Mouse (Mus musculus): ENCODE results near the gene Arhgef28. TPM values are rescaled to one million over a fixed set of nuclear protein-coding genes. Genes with fewer than 3 reads are reported as not detected.

The Arhgef28 gene
- polyA plus RNA-seq, 1 experiment from 2014 or later = 23.7 TPM

GRCm38 (mm10) chr13:97966077-97966476 is 240.2 kb downstream of the Arhgef28 start:
- Histone ChIP-seq H3K36me3 (peaks cover 39% of the 10 kb centered on the region), H3K4me3 (replicated peaks) (no peak overlapping the region), H3K9me3 (no peaks in the 10 kb centered on the region), H3K27me3 (no peaks in the 10 kb centered on the region), H3K4me1 (replicated peaks) (peaks cover 3% of the 10 kb centered on the region; the same call in 1 of the 2 replicates), H3K9ac (replicated peaks) (no peak overlapping the region), H3K4me2 (no peak overlapping the region), H3K27ac (no peak overlapping the region)
- ATAC-seq (ENCODE audit: insufficient number of reproducible peaks, insufficient read depth, low FRiP score, low TSS enrichment, low read depth) = no peak
- WGBS = 76% methylated on average over 5 of the region's 5 CpGs

- H3K36me3 ChIP-seq = peaks cover 43% of the 10 kb centered on the region
- no peak for ATAC-seq (ENCODE audit: insufficient number of reproducible peaks, insufficient read depth, low FRiP score, low TSS enrichment, low read depth)
Observed at GRCm38 (mm10) chr13:97964892-97965424, 241.3 kb downstream of the Arhgef28 start.

GRCm38 (mm10) chr13:97960142-97960541 is 246.1 kb downstream of the Arhgef28 start:
- H3K4me2 ChIP-seq = no peak overlapping the region

More at GRCm38 (mm10) chr13:97964892-97965424, 241.3 kb downstream of the Arhgef28 start:
- no peak overlapping the region for H3K9ac ChIP-seq (replicated peaks)
- 63% methylated on average over 9 of the region's 9 CpGs for WGBS
- H3K4me3 ChIP-seq (replicated peaks) = no peak overlapping the region
- H3K9me3 ChIP-seq = no peaks in the 10 kb centered on the region
- no peak overlapping the region for H3K27ac ChIP-seq
- H3K4me2 ChIP-seq = no peak overlapping the region
- H3K4me1 ChIP-seq (replicated peaks) = peaks cover 7% of the 10 kb centered on the region; the same call in 1 of the 2 replicates
- H3K27me3 ChIP-seq = no peaks in the 10 kb centered on the region

GRCm38 (mm10) chr13:97959394-97959888 is 246.8 kb downstream of the Arhgef28 start:
- no peak overlapping the region for H3K27ac ChIP-seq

More at GRCm38 (mm10) chr13:97960142-97960541, 246.1 kb downstream of the Arhgef28 start:
- WGBS = 81% methylated on average over 4 of the region's 4 CpGs
- Histone ChIP-seq H3K27ac (no peak overlapping the region), H3K36me3 (peaks cover 43% of the 10 kb centered on the region), H3K4me1 (replicated peaks) (peaks cover 7% of the 10 kb centered on the region; the same call in 1 of the 2 replicates), H3K9me3 (no peaks in the 10 kb centered on the region), H3K9ac (replicated peaks) (no peak overlapping the region), H3K27me3 (0 out of 2 replicates have a peak, but pooled peaks cover 4% of the 10 kb centered on the region), H3K4me3 (replicated peaks) (no peak overlapping the region)
- no peak for ATAC-seq (ENCODE audit: insufficient number of reproducible peaks, insufficient read depth, low FRiP score, low TSS enrichment, low read depth)

GRCm38 (mm10) chr13:97955759-97956158 is 250.5 kb downstream of the Arhgef28 start:
- Histone ChIP-seq H3K9me3 (no peaks in the 10 kb centered on the region), H3K9ac (replicated peaks) (no peak overlapping the region), H3K4me3 (replicated peaks) (no peak overlapping the region), H3K4me2 (no peak overlapping the region), H3K36me3 (peaks cover 40% of the 10 kb centered on the region), H3K27ac (no peak overlapping the region), H3K27me3 (0 out of 2 replicates have a peak, but pooled peaks cover 4% of the 10 kb centered on the region), H3K4me1 (replicated peaks) (peaks cover under 1% of the 10 kb centered on the region; the same call in 1 of the 2 replicates)
- WGBS = 43% methylated on average over 9 of the region's 9 CpGs
- ATAC-seq (ENCODE audit: insufficient number of reproducible peaks, insufficient read depth, low FRiP score, low TSS enrichment, low read depth) = no peak; the same call in 1 of the 2 replicates

More at GRCm38 (mm10) chr13:97959394-97959888, 246.8 kb downstream of the Arhgef28 start:
- H3K4me1 ChIP-seq (replicated peaks) = peaks cover 7% of the 10 kb centered on the region; the same call in 1 of the 2 replicates
- H3K4me2 ChIP-seq = no peak overlapping the region
- no peak overlapping the region for H3K4me3 ChIP-seq (replicated peaks)
- peaks cover 39% of the 10 kb centered on the region for H3K36me3 ChIP-seq
- WGBS = 52% methylated on average over 7 of the region's 7 CpGs
- no peak for ATAC-seq (ENCODE audit: insufficient number of reproducible peaks, insufficient read depth, low FRiP score, low TSS enrichment, low read depth)
- H3K27me3 ChIP-seq = 0 out of 2 replicates have a peak, but pooled peaks cover 4% of the 10 kb centered on the region
- no peaks in the 10 kb centered on the region for H3K9me3 ChIP-seq
- H3K9ac ChIP-seq (replicated peaks) = no peak overlapping the region

GRCm38 (mm10) chr13:97954956-97955496 is 251.2 kb downstream of the Arhgef28 start:
- no peak overlapping the region for H3K4me2 ChIP-seq
- 0 out of 2 replicates have a peak, but pooled peaks cover 4% of the 10 kb centered on the region for H3K27me3 ChIP-seq
- no peak for ATAC-seq (ENCODE audit: insufficient number of reproducible peaks, insufficient read depth, low FRiP score, low TSS enrichment, low read depth)
- peaks cover 46% of the 10 kb centered on the region for H3K36me3 ChIP-seq
- no peak overlapping the region for H3K9ac ChIP-seq (replicated peaks)
- no peaks in the 10 kb centered on the region for H3K9me3 ChIP-seq
- WGBS = 35% methylated on average over 7 of the region's 7 CpGs
- H3K4me3 ChIP-seq (replicated peaks) = no peak overlapping the region
- H3K4me1 ChIP-seq (replicated peaks) = no peaks in the 10 kb centered on the region; the same call in 1 of the 2 replicates
- H3K27ac ChIP-seq = no peak overlapping the region

GRCm38 (mm10) chr13:97954051-97954450 is 252.2 kb downstream of the Arhgef28 start:
- no peaks in the 10 kb centered on the region; the same call in 1 of the 2 replicates for H3K4me1 ChIP-seq (replicated peaks)
- no peak overlapping the region for H3K27ac ChIP-seq
- peaks cover 55% of the 10 kb centered on the region for H3K36me3 ChIP-seq
- no peak overlapping the region for H3K4me3 ChIP-seq (replicated peaks)
- no peak for ATAC-seq (ENCODE audit: insufficient number of reproducible peaks, insufficient read depth, low FRiP score, low TSS enrichment, low read depth)
- no peak overlapping the region for H3K4me2 ChIP-seq
- WGBS = 79% methylated on average over 6 of the region's 6 CpGs
- H3K27me3 ChIP-seq = 0 out of 2 replicates have a peak, but pooled peaks cover 4% of the 10 kb centered on the region
- no peak overlapping the region for H3K9ac ChIP-seq (replicated peaks)
- H3K9me3 ChIP-seq = no peaks in the 10 kb centered on the region

- Histone ChIP-seq H3K9me3 (no peaks in the 10 kb centered on the region), H3K27ac (no peak overlapping the region), H3K27me3 (0 out of 2 replicates have a peak, but pooled peaks cover 4% of the 10 kb centered on the region), H3K4me1 (replicated peaks) (no peaks in the 10 kb centered on the region; the same call in 1 of the 2 replicates), H3K4me2 (no peak overlapping the region), H3K4me3 (replicated peaks) (no peak overlapping the region), H3K9ac (replicated peaks) (no peak overlapping the region), H3K36me3 (peaks cover 58% of the 10 kb centered on the region)
- 95% methylated on average over 19 of the region's 19 CpGs for WGBS
- ATAC-seq (ENCODE audit: insufficient number of reproducible peaks, insufficient read depth, low FRiP score, low TSS enrichment, low read depth) = no peak
Observed at GRCm38 (mm10) chr13:97953526-97953925, 252.7 kb downstream of the Arhgef28 start.

- 87% methylated on average over 6 of the region's 6 CpGs for WGBS
Observed at GRCm38 (mm10) chr13:97948856-97949255, 257.4 kb downstream of the Arhgef28 start.

GRCm38 (mm10) chr13:97947598-97947997 is 258.6 kb downstream of the Arhgef28 start:
- Histone ChIP-seq H3K9ac (replicated peaks) (no peak overlapping the region), H3K4me1 (replicated peaks) (peaks cover 1% of the 10 kb centered on the region; the same call in 1 of the 2 replicates), H3K4me3 (replicated peaks) (no peak overlapping the region), H3K4me2 (no peak overlapping the region), H3K9me3 (no peaks in the 10 kb centered on the region), H3K27me3 (no peaks in the 10 kb centered on the region), H3K27ac (no peak overlapping the region), H3K36me3 (peaks cover 69% of the 10 kb centered on the region)
- 78% methylated on average over 3 of the region's 3 CpGs for WGBS
- no peak for ATAC-seq (ENCODE audit: insufficient number of reproducible peaks, insufficient read depth, low FRiP score, low TSS enrichment, low read depth)

More at GRCm38 (mm10) chr13:97948856-97949255, 257.4 kb downstream of the Arhgef28 start:
- H3K27me3 ChIP-seq = no peaks in the 10 kb centered on the region
- H3K4me1 ChIP-seq (replicated peaks) = no peaks in the 10 kb centered on the region
- H3K36me3 ChIP-seq = peaks cover 73% of the 10 kb centered on the region
- H3K4me3 ChIP-seq (replicated peaks) = no peak overlapping the region
- H3K9me3 ChIP-seq = no peaks in the 10 kb centered on the region
- no peak overlapping the region for H3K27ac ChIP-seq
- no peak overlapping the region for H3K4me2 ChIP-seq
- no peak for ATAC-seq (ENCODE audit: insufficient number of reproducible peaks, insufficient read depth, low FRiP score, low TSS enrichment, low read depth)
- no peak overlapping the region for H3K9ac ChIP-seq (replicated peaks)

- no peak for ATAC-seq (ENCODE audit: insufficient number of reproducible peaks, insufficient read depth, low FRiP score, low TSS enrichment, low read depth)
- Histone ChIP-seq H3K27ac (no peak overlapping the region), H3K4me3 (replicated peaks) (no peak overlapping the region), H3K4me2 (no peak overlapping the region), H3K4me1 (replicated peaks) (peaks cover 13% of the 10 kb centered on the region), H3K27me3 (no peaks in the 10 kb centered on the region), H3K9ac (replicated peaks) (no peak overlapping the region), H3K36me3 (peaks cover 64% of the 10 kb centered on the region), H3K9me3 (no peaks in the 10 kb centered on the region)
- WGBS = 74% methylated on average over 7 of the region's 7 CpGs
Observed at GRCm38 (mm10) chr13:97946422-97946821, 259.8 kb downstream of the Arhgef28 start.
